Mouse (Mus musculus) cerebellum, postnatal 14 days (tissue): ENCODE results near the gene Kdm4d.
"Not testable (repeated sequence)": the region's sequence is repeated elsewhere in the genome, so short reads cannot be mapped to it uniquely, and the experiment has no call there.

Source experiments
- DNase-seq, 2 experiments: peaks; one replicate each; pipeline ENCODE4 v3.0.0; 2021; ENCODE audit warnings: mixed read lengths in 2 of 2

Gene Kdm4d

DNA sequence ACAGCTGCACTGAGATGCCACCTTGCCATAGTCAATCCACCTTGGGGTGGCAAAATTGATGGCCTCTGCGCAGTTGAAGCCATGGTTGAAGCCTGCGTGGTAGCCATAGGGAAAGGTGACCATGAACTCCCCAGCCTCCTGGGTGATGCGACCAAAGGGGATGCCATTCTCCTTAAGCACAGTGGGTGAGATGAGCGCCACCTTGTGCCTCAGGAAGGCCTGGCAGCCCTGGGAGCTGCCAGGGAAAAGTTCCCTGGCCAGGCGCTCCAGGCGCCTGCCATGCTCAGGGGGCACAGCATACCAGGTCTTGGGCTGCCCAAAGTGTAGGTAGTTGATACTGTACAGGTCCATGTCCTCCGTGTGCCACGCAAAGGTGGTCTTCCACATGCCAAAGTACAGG is 49.2 kb downstream of the Kdm4d start:
- DNase-seq, result not testable (repeated sequence)

- not testable (repeated sequence) for DNase-seq
These were observed 53.2 kb downstream of the Kdm4d start for GRCm38 (mm10) chr9:14447086-14447485.

DNA sequence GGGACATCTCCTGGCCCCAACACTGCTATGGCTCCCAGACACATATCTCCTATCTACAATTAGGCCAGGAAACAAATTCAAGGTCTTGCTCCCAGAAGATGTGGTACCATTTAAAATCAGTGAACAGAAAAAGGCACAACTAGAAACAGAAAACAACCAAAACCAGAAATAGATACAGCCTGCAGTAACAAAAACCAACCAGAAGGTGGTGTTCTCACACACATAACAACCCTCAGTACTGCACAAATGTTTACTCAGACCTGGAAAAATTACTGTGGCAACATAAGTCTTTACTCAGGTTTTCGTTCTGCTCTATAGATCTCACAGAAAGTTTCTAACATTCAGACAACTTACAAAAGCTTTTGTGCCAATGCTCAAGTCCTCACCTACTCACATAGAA is 59.9 kb downstream of the Kdm4d start:
- no peak for DNase-seq

GRCm38 (mm10) chr9:14433252-14433939 is 66.9 kb downstream of the Kdm4d start:
- DNase-seq, result no peak
